Mouse (Mus musculus) heart, embryonic 14.5 days (tissue): ENCODE measurements around the gene Lingo2. TPM values are rescaled to one million over a fixed set of nuclear protein-coding genes. Genes with fewer than 3 reads are reported as not detected.
"Not testable (repeated sequence)": the region's sequence is repeated elsewhere in the genome, so short reads cannot be mapped to it uniquely, and the experiment has no call there.

ENCODE experiments used
- ATAC-seq: fragments of 200-750 bp; cut with Nextera tagmentation; 2 replicates; pipeline ENCODE4 v1.8.0; 2017; ENCODE audit warnings: low read depth, moderate TSS enrichment; ENCODE audit not compliant: insufficient number of reproducible peaks, insufficient read depth, low FRiP score
- H3K27ac ChIP-seq, 2 experiments: fragments of 200-500 bp in 1 of 2; fragments of 300-500 bp in 1 of 2; sonication (generic) in 1 of 2; replicated peaks in 1 of 2; 2 replicates each; pipeline ENCODE4 v1.5.1; 2012 to 2014; ENCODE audit warnings: low read depth in 2 of 2, low read length in 2 of 2, control low read depth in 1 of 2, mild to moderate bottlenecking in 1 of 2, mixed read lengths in 1 of 2; ENCODE audit not compliant: control insufficient read depth in 1 of 2, insufficient read depth in 1 of 2
- H3K27me3 ChIP-seq: fragments of 300-500 bp; sonication (generic); 2 replicates; pipeline ENCODE4 v1.6.1; 2014; ENCODE audit warnings: mild to moderate bottlenecking, low read length, control low read depth; ENCODE audit not compliant: control insufficient read depth, insufficient read depth
- H3K36me3 ChIP-seq: fragments of 300-500 bp; sonication (generic); 2 replicates; pipeline ENCODE4 v1.6.1; 2014; ENCODE audit warnings: mild to moderate bottlenecking, control low read depth, low read length, mixed read lengths; ENCODE audit not compliant: control insufficient read depth, insufficient read depth
- H3K4me1 ChIP-seq, 2 experiments: fragments of 200-500 bp in 1 of 2; fragments of 300-500 bp in 1 of 2; sonication (generic) in 1 of 2; 2 replicates each; pipeline ENCODE4 v1.6.1; 2012 to 2014; ENCODE audit warnings: low read length in 2 of 2, control low read depth in 1 of 2, mixed read lengths in 1 of 2; ENCODE audit not compliant: control insufficient read depth in 2 of 2, insufficient read depth in 2 of 2
- H3K4me2 ChIP-seq: fragments of 300-500 bp; sonication (generic); 2 replicates; pipeline ENCODE4 v1.6.1; 2014; ENCODE audit warnings: mild to moderate bottlenecking, low read length
- H3K4me3 ChIP-seq, 2 experiments: fragments of 200-500 bp in 1 of 2; fragments of 300-500 bp in 1 of 2; sonication (generic) in 1 of 2; 2 replicates each; pipeline ENCODE4 v1.5.1; 2012 to 2014; ENCODE audit warnings: low read length in 2 of 2, mild to moderate bottlenecking in 2 of 2, control low read depth in 1 of 2, low read depth in 1 of 2, moderate library complexity in 1 of 2; ENCODE audit not compliant: control insufficient read depth in 1 of 2, insufficient read depth in 1 of 2
- H3K9ac ChIP-seq: fragments of 300-500 bp; sonication (generic); 2 replicates; pipeline ENCODE4 v1.6.1; 2014; ENCODE audit warnings: mild to moderate bottlenecking, low read length
- H3K9me3 ChIP-seq: fragments of 300-500 bp; sonication (generic); 2 replicates; pipeline ENCODE4 v1.6.1; 2016; ENCODE audit warnings: low read length, control low read depth; ENCODE audit not compliant: control insufficient read depth
- WGBS: fragments of 180-500 bp; shearing (Covaris S2); extraction: QIAGEN DNeasy Blood & Tissue Kit; methylation state at CpG from one replicate; pipeline ENCODE4 v1.1.7; 2014; 5-methylcytosine and 5-hydroxymethylcytosine counted together
- microRNA counts: library from miRNA; unstranded; fragments of <30 nt; microRNA quantifications from one replicate; lab custom pipeline; 2016
- microRNA-seq: library from miRNA; unstranded; fragments of <30 nt; microRNA quantifications from one replicate; pipeline ENCODE4, GENCODE M21; 2016
- polyA plus RNA-seq: library from polyadenylated mRNA; unstranded; fragments of >200 nt; fragmentation: Nextera tagmentation; extraction: Ambion mirVana; gene quantifications from 2 replicates; pipeline ENCODE4 v1.2.1, GENCODE M21; 2014

The Lingo2 gene
- polyA plus RNA-seq, 1 experiment from 2014 or later, result 0.39 TPM

DNA sequence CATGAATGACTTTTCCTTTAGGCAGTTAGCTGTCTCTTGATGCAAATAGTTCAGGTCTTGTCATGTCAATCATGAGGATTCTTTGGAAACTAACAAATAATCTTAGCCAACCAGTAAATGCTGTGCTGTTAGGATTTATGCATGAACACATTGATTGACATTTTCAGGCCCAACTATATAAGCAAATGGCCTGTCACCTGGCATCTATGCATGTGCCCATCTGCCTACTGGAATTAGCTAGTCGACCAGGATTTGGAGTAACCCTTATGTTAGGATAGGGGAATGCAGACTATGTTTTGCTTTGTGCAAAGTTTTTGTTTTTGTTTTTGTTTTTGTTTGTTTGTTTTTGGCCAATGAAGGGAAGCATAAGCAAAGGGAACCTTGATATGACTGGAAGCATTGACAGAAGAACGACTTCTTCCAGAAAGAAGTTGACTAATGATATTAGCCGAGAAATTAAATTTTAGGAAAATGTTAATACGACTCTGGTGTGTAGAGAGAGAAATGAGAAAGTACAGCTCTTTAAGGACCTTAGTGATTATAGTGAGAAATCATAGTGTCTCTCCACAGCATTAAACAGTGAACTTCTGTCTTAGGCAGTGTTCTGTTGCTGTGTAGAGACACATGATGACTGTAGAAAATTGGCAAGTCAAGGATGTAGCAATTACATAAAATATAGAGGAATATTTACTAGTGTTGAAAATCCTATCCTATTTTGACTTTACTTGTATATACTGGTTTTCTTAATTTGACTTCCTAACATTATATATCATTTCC is 1257.0 kb downstream of the Lingo2 start:
- Histone ChIP-seq H3K36me3 (no peaks in the 10 kb centered on the region), H3K27me3 (no peaks in the 10 kb centered on the region), H3K9me3 (no peaks in the 10 kb centered on the region), H3K27ac (no peak overlapping the region), H3K4me3 (no peak overlapping the region), H3K4me1 (no peaks in the 10 kb centered on the region), H3K4me2 (no peak overlapping the region), H3K9ac (no peak overlapping the region)
- WGBS, result 82% methylated on average over 4 of the region's 4 CpGs
- no peak for ATAC-seq

GRCm38 (mm10) chr4:35690521-35690920 is 1261.0 kb downstream of the Lingo2 start:
- Histone ChIP-seq H3K4me3 (no peak overlapping the region), H3K4me2 (no peak overlapping the region), H3K9me3 (no peaks in the 10 kb centered on the region), H3K27me3 (no peaks in the 10 kb centered on the region), H3K36me3 (no peaks in the 10 kb centered on the region), H3K27ac (no peak overlapping the region), H3K9ac (no peak overlapping the region), H3K4me1 (no peaks in the 10 kb centered on the region)
- ATAC-seq, result no peak
- 66% methylated on average over 5 of the region's 5 CpGs for WGBS

DNA sequence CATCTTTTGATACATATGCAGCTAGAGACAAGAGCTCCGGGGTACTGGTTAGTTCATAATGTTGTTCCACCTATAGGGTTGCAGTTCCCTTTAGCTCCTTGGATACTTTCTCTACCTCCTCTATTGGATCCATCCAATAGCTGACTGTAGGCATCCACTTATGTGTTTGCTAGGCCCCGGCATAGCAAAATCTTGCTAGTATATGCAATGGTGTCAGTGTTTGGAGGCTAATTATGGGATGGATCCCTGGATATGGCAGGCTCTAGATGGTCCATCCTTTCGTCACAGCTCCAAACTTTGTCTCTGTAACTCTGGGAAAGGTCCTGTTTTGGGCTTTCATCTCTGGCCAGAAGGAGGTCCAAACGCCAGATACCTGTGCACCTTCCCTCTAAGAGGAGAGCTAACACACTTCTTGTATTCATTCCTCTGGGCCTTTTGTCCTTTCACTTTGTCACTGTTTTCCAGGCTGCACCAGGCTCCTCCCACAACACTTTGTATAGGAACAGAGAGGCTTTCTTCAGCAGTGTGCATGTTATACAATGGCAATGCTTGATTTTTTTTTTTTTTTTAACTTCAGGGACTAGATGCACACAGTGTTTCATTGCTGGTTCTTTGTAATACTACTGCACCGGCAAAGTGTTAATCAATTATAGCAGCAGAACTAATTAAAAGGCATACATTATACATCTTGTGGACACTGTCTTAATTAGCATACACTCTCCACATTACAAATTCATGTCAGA is 1262.9 kb downstream of the Lingo2 start:
- not testable (repeated sequence) for H3K9me3 ChIP-seq, H3K4me2 ChIP-seq, H3K27me3 ChIP-seq, H3K4me1 ChIP-seq, H3K9ac ChIP-seq, H3K27ac ChIP-seq, ATAC-seq, H3K4me3 ChIP-seq, H3K36me3 ChIP-seq
- 82% methylated on average over 4 of the region's 5 CpGs for WGBS

MicroRNAs within 50 kb of the gene (microRNA counts, 519-probe panel; counts per million panel counts)
- microRNA mmu-miR-873 (lab: Ali Mortazavi, UCI) (322 counts per million, percentile 70 among the panel's probes with 10 or more counts), microRNA mmu-miR-876-3p (lab: Ali Mortazavi, UCI) (322 counts per million, percentile 70 among the panel's probes with 10 or more counts), microRNA mmu-miR-876-5p (lab: Ali Mortazavi, UCI) (322 counts per million, percentile 70 among the panel's probes with 10 or more counts)

Small RNAs within 50 kb of the gene (microRNA-seq; reads per million reads assigned to microRNA genes)
- not detected for gene Mir873a
- not detected for gene Mir873b
- gene Mir876, result not detected
